Comparison of ENCODE assay signal across 8 mouse cellular contexts in the genomic region with DNA sequence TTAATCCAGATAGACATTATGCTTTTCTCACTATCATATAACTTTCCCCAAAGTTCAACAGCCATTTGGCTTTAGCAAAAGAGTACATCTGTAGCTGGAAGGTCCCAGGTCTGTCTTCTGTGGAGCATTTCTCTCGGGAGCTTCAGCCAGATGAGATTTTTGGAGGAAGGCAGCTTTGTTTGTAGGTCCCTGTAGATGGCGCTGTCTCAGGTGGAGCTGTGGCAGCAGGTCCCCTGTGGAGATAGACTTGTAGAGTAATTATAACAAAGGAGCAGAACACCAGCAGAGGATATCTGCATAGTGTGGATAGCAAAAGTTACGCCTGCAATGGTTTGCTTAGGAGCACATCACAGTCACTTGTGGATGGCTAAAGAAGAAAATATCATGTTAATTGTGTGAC.
DNase-seq lines count a peak whose midpoint lies in the region; ATAC-seq lines count a peak whose summit lies in the region.
"Not testable (repeated sequence)": the region's sequence is repeated elsewhere in the genome, so short reads cannot be mapped to it uniquely, and the experiment has no call there.

No protein-coding gene starts in this region.

- ATAC-seq in forebrain, embryonic 11.5 days (replicated peaks; ENCODE audit: low FRiP score); heart, embryonic 16.5 days (replicated peaks; ENCODE audit: extremely low read depth, insufficient read depth, low FRiP score); limb, embryonic 13.5 days (ENCODE audit: low FRiP score, low read depth): not testable (repeated sequence)
- peak; percentile 44; the same call in 1 of the 2 replicates for ATAC-seq in megakaryocyte progenitor cell, adult 5-6 weeks (replicated peaks; ENCODE audit: poor library complexity)

- H3K9me3 ChIP-seq in forebrain, embryonic 11.5 days (ENCODE audit: control insufficient read depth, low read length); heart, embryonic 16.5 days (replicated peaks; ENCODE audit: control insufficient read depth, low read length); limb, embryonic 13.5 days: not testable (repeated sequence)

- DNase-seq in R1 (ENCODE audit: low read depth, low spot score): peak; percentile 31
- DNase-seq in cerebellum, postnatal 25 days: peak; percentile 10 to 39
- DNase-seq in forebrain, embryonic 11.5 days (ENCODE audit: low spot score): peak; percentile 51
- DNase-seq in kidney, adult 9 months: peak; percentile 3
- peak; percentile 2 for DNase-seq in right cerebral cortex, postnatal 4 days

- H3K4me2 ChIP-seq in forebrain, embryonic 11.5 days (ENCODE audit: low read depth, low read length, severe bottlenecking): not testable (repeated sequence)
- peak overlapping the region; percentile 64; the same call in 1 of the 2 replicates for H3K4me2 ChIP-seq in heart, embryonic 16.5 days (ENCODE audit: low read depth, low read length)
- peak overlapping the region; percentile 56 for H3K4me2 ChIP-seq in limb, embryonic 13.5 days (replicated peaks)

- WGBS in forebrain, embryonic 11.5 days: 20% methylated on average over 3 of the region's 3 CpGs
- WGBS in heart, embryonic 16.5 days: 28% methylated on average over 3 of the region's 3 CpGs
- WGBS in limb, embryonic 13.5 days: 29% methylated on average over 3 of the region's 3 CpGs

- H3K4me3 ChIP-seq in forebrain, embryonic 11.5 days (ENCODE audit: low read depth, low read length); heart, embryonic 16.5 days (ENCODE audit: low read length): not testable (repeated sequence)
- peak overlapping the region; percentile 8; the same call in 1 of the 2 replicates for H3K4me3 ChIP-seq in limb, embryonic 13.5 days

- H3K4me1 ChIP-seq in forebrain, embryonic 11.5 days (replicated peaks; ENCODE audit: control insufficient read depth, insufficient read depth, low read length); heart, embryonic 16.5 days (ENCODE audit: control insufficient read depth, insufficient read depth, low read length); limb, embryonic 13.5 days: not testable (repeated sequence)

- not testable (repeated sequence) for H3K27me3 ChIP-seq in forebrain, embryonic 11.5 days (ENCODE audit: control insufficient read depth, insufficient read depth, low read length); heart, embryonic 16.5 days (ENCODE audit: control insufficient read depth, insufficient read depth, low read length)
- peaks cover 15% of the 10 kb centered on the region; the same call in 1 of the 2 replicates for H3K27me3 ChIP-seq in limb, embryonic 13.5 days

- not testable (repeated sequence) for H3K9ac ChIP-seq in forebrain, embryonic 11.5 days (ENCODE audit: low read length); heart, embryonic 16.5 days (ENCODE audit: low read length); limb, embryonic 13.5 days

- not testable (repeated sequence) for H3K27ac ChIP-seq in forebrain, embryonic 11.5 days (ENCODE audit: low read depth, low read length); heart, embryonic 16.5 days (ENCODE audit: low read length); limb, embryonic 13.5 days

- not testable (repeated sequence) for H3K36me3 ChIP-seq in forebrain, embryonic 11.5 days (ENCODE audit: control insufficient read depth, insufficient read depth, low read length); heart, embryonic 16.5 days (ENCODE audit: control insufficient read depth, insufficient read depth); limb, embryonic 13.5 days
